Mouse (Mus musculus) heart, adult 9 months (tissue): ENCODE measurements around the gene Sptbn4.

ENCODE experiments used
- DNase-seq, 2 experiments: peaks; one replicate each; pipeline ENCODE4 v3.0.0; 2022; ENCODE audit warnings: low spot score in 2 of 2

Gene Sptbn4

GRCm38 (mm10) chr7:27384134-27384533, 63.4 kb downstream of the Sptbn4 start:
- DNase-seq, result no peak

GRCm38 (mm10) chr7:27383233-27383632, 64.3 kb downstream of the Sptbn4 start:
- DNase-seq, result no peak

- DNase-seq, result no peak
These were observed 65.9 kb downstream of the Sptbn4 start for GRCm38 (mm10) chr7:27381560-27381959.

- DNase-seq, result no peak
These were observed 66.5 kb downstream of the Sptbn4 start for GRCm38 (mm10) chr7:27381009-27381408.

GRCm38 (mm10) chr7:27379836-27380235, 67.7 kb downstream of the Sptbn4 start:
- no peak for DNase-seq

- DNase-seq, result no peak
These were observed 69.1 kb downstream of the Sptbn4 start for GRCm38 (mm10) chr7:27378431-27378830.

DNA sequence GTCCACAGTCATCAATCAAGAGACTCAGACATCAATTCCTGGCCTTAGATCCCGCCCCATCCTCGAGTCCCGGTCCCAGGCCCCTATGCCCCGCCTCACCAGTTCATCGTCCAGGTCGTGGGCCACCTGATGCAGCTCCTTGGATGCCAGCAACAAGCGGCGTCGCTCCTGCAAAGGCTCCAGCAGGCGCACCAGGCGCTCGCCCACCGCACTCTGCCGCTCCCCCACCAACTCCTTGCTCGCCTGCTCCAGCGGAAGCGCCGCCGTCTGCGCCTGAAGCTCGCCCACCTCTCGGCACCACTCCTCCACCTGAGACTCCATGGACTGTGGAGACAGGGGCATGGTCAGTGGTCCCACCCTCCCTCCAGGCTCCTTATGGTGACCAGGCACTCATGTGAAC, 72.2 kb downstream of the Sptbn4 start:
- no peak for DNase-seq

DNA sequence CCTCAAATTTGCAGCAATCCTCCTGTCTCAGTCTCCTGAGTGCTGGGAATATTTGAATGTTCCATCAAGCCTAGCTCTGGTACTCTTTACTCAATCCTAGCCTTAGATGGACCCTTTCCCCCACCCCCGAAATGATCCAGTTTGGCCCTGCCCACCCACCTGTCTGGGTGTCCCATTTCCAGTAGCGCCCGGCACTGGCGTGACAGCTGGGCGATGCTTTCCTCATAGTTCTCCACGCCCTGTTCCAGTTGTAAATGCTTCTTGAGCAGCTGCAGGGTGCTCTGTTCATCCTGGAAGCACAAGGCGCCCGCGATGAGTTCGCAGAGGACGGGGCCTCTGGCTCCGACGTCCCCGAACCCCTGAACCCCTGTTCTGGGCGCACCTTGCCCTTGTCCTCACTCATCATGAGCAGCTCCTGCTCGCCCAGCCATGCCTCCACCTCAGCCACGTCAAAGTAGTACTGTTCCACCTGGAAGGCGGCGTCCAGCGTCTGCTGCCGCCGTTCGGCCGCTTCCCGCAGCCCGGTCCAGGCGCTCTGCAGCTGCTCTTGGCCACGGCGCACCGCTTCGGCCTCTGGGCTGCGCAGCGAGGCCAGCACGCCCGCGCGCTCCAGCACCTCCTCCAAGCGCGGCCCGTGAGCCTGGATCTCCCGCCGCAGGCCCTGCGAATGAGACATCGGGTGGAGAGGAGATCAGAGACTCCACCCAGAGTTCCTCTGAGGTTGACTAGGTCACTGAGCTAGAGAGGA, 75.6 kb downstream of the Sptbn4 start:
- DNase-seq, result no peak

DNA sequence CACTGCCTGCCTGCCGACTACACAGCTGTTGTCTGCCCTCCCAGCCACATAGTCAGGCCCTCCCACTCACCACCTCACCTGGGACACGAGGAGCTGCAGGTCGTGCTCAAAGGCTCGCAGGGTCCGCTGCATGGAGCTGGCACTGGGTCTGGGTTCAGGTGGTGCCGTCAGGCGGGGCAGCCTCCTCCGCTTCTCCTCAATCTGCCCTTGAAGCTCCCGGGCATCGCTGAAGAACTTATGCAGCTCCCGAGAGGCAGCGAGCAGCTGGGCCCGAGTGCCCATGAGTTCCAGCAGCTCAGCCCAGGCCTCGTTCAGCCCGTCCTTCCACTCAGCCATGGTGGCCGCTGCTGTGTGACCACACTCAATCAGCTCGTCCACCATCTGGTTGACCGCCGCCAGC, 78.4 kb downstream of the Sptbn4 start:
- no peak for DNase-seq

GRCm38 (mm10) chr7:27367976-27368375, 79.5 kb downstream of the Sptbn4 start:
- DNase-seq, result no peak

DNA sequence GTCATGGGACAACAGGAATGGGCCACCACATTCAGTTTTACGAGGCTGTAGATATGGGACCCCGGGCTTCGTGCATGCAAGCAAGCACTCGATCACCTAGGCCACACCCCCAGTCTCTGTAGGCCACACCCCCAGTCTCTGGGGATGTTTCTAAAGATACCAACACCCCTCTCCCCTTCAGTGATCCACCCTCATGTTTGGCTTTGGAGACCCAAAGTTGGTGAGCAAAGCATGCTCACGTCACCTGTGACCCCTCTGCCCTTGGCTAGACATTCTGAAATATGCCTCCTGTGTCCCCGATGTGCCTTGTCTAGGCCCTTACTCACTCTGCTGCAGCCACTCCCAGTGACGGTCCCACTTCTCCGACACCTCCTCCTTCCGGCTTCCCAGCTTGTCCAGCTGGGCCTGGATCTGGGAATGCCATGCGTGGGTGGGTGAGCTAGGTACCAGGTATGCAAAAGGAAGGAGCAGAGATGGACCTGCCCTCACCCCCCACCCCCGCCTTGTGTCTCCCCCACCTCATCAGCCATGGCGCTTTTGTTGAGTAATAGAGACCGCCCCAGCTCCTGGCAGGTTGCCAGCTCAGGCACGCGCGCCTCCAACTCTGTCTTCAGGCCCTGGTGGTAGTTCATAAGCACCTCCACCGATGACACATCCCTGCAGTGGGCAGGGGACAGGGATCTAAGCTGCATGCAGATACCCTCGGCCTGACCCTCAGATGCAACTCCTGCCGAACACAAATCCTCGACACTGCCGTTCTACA, 81.2 kb downstream of the Sptbn4 start:
- no peak for DNase-seq

- DNase-seq, result no peak
These were observed 83.1 kb downstream of the Sptbn4 start for GRCm38 (mm10) chr7:27364379-27364778.

GRCm38 (mm10) chr7:27361283-27361946, 86.1 kb downstream of the Sptbn4 start:
- DNase-seq, result peak; percentile 98 to 99

- DNase-seq, result no peak
These were observed 86.7 kb downstream of the Sptbn4 start for GRCm38 (mm10) chr7:27360749-27361148.

GRCm38 (mm10) chr7:27359706-27360358, 87.7 kb downstream of the Sptbn4 start:
- DNase-seq, result no peak

GRCm38 (mm10) chr7:27359162-27359561, 88.3 kb downstream of the Sptbn4 start:
- DNase-seq, result no peak

DNA sequence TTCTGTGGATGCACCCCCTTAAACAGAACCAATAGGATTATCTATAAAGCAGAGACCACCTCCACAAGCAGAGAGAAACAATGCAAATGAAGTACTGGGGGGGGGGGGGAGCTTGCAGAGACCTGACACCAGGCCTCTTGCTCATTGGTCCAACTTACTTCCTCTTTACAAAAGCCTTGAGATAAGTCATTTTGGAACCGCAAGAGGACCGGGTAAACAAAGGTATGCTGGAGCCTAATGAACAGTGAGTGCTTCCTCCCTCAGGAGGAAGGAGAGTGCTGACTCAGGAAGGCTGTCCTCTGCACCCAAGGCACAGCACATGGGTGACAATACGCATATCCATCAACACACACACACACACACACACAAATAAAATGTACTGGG, 89.9 kb downstream of the Sptbn4 start:
- DNase-seq, result peak in 1 of 2 experiments; percentile 26

DNA sequence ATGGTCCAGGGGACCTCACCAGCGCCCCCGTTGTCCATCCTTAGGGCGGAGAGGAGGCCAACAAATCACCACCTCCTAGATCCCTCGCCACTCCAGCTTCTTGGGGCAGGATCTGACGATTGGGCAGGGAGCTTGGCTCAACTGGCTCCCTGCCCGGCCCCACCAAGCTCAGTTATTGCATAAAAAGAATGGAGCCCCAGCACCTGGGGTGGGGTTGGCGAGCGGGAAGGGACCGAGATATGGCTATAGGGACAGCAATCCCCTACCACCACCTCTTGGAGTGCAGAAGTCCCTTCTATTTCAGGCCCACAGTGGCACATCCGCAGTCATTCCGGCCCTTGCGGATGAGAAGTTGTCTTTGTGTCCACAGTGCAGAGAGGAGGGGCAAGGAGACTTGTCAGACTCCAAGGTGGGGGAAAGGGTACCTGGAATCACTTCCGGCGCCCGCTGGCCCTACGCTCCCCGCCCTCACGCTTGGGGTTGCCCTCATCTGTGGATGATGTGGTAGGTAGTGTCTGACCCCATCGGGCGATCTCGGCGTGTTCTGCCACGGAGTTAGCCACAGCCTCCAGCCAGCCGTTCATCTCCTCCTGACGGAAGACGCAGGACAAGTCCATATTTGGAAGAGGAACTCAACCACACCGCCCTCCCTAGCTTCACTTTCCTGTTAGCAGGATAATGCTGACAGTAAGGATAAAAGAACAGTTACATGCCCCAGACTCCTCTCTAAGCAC, 90.5 kb downstream of the Sptbn4 start, which contains the start of gene Gm20479:
Gm20479 (minus strand) TSS at position 559 of the 734 bp plus-strand sequence.
- DNase-seq, result peak; percentile 23 to 37

- peak; percentile 32 to 49 for DNase-seq
These were observed 91.2 kb downstream of the Sptbn4 start for GRCm38 (mm10) chr7:27356248-27356647.

GRCm38 (mm10) chr7:27355745-27356240, 91.7 kb downstream of the Sptbn4 start, which contains the start of gene Shkbp1:
Gene Shkbp1 (minus strand): TSS chr7:27356019.
- DNase-seq, result peak; percentile 88 to 93

DNA sequence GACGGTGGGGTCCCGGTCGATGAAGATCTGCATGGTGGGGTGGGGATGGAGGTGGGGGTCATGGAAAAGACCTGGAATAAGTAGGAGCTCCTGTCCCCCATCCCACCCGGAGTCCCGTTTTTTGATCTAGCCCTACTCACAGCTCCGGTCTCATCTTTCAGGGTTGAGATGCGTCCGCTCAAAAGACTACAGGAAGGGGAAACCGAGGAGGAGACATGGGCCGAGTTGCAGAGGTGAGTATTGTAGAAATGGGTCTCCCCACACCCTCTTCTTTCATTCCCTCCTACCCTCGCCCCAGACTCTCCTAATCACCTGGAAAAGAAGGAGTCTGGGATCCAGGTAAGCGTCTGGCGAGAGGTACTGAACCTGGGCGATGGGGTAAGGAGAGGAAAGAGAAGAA, 92.2 kb downstream of the Sptbn4 start:
- DNase-seq, result no peak
